Mouse (Mus musculus) ovary, postnatal 14 days (tissue): Measurements from ENCODE around the gene Ppm1a.

Experiments used
- DNase-seq: peaks from one replicate; pipeline ENCODE4 v3.0.0; 2022; ENCODE audit warnings: low spot score

Ppm1a gene

GRCm38 (mm10) chr12:72757086-72757485 lies at the start of gene Ppm1a:
Ppm1a (plus strand) TSS chr12:72757455.
- no peak for DNase-seq

DNA sequence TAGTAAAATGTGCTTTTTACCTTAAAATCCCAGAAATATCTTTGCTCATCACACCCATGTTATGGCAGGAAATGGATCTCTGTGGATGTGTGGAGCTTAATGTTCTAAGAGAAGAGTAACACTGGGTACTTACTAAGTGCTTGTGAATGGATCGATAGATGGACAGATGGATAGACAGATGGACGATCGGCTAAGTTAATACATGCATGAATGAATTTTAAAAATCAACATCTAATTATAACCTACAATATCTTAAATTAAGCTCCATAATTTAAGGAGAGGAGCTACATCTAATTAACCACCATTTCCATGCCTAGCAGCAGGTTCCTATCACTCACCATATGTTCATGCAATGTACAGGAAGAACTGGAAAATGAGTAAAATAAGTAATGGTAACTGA lies 47.3 kb upstream of the Ppm1a start:
- no peak for DNase-seq

- no peak for DNase-seq
These were observed 42.4 kb upstream of the Ppm1a start for GRCm38 (mm10) chr12:72714896-72715295.

DNA sequence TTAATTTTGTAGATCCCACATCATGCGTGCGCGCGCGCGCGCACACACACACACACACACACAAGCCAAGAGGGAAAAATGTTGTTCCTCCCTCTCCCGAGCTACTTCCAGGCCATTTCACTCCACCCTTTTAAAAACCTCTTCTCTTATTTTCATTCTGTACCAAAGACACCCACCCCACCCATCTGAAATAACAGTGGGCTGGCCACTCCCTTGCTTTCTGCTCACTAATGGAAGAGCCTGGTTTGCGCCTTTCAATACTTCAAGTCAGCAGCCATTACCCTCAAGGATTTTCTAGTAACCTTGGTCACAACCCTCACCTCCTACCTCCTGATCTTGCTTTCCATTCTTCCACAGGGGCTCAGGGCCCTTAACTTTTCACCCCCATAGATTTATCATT lies 41.4 kb upstream of the Ppm1a start:
- no peak for DNase-seq

DNA sequence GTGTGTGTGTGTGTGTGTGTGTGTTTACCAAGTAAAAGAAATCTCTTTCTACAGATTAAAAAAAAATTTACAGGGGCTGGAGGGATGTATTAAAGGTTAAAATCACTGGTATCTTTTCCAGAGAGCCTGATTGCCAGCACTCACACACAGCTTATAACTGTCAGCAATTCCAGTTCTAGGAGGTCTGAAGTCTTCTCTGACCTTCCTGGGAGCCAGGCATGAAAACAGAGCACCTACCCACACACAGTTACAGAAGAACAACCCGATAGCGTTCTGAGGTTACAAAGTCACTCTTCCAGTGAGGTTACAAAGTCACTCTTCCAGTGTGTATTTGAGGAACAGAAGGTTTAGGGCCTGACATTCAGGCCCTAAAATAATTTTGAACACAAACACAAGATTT lies 38.2 kb upstream of the Ppm1a start:
- no peak for DNase-seq

- DNase-seq = no peak
These were observed 37.7 kb upstream of the Ppm1a start for GRCm38 (mm10) chr12:72719452-72720087.

- no peak for DNase-seq
These were observed 35.5 kb upstream of the Ppm1a start for GRCm38 (mm10) chr12:72721710-72722109.

GRCm38 (mm10) chr12:72723965-72724364 lies 33.3 kb upstream of the Ppm1a start:
- DNase-seq = peak; percentile 56

- DNase-seq = no peak
These were observed 30.2 kb upstream of the Ppm1a start for GRCm38 (mm10) chr12:72727021-72727420.

DNA sequence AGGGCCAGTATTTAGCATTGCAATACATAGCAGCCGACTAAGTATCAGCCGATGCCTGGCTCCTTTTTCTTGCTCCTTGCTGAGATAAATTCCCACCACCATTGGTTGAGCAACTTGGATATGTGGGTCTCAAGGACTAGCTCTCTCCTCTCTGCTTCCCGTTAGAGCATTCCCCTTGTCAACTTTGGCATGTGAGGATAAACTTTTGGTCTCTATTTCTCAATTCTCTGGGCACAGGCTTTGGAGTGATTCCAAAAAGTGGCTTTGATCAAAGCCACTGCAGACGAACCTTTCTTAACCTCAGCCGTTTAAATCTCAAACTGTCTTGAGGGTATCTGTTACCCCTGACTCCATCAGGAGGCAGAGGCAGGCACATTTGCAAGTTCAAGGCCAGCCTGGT lies 29.6 kb upstream of the Ppm1a start:
- DNase-seq = no peak

DNA sequence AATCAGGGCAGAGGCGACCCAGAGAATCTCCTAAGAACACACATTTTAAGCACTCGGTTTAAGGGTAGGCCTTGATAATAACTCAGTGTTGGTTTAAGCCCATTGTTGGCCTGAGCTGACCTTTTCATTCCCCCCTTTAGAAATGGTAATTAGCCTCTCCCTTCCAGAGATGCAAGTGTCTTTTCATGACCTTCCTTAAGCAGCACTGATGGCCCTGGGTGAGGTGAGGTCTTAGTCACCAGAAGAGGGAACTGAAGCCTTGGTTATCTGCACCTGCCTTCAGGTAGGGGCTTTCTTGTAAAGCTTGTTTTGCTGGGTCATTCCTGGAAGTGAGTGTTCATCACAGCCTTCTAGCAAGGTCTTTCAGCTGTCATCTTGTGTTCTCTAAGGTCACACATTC lies 23.1 kb upstream of the Ppm1a start:
- DNase-seq = no peak

- DNase-seq = no peak
These were observed 16.1 kb upstream of the Ppm1a start for GRCm38 (mm10) chr12:72741176-72741575.

- DNase-seq = no peak
These were observed 12.4 kb upstream of the Ppm1a start for GRCm38 (mm10) chr12:72744803-72745360.

DNA sequence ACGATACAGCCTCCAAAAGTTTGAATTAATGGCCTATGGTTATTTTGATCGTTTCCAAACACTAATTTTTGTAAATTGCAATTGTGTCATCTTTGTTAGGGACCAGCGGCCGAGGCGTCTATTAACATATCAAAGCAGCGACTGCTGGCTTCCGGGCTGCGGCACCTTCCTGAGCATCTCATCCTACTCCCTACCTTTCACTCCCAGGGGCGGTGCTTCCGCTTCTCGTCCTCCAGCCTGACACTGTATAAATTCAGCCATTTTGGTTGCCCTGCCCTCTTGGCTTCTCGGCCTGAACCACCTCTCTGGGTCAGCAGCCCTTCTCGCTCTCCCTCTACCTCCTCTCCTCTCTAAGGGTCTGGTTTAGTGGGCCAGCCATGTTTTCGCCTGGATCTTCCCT lies 11.8 kb upstream of the Ppm1a start:
- DNase-seq = no peak

DNA sequence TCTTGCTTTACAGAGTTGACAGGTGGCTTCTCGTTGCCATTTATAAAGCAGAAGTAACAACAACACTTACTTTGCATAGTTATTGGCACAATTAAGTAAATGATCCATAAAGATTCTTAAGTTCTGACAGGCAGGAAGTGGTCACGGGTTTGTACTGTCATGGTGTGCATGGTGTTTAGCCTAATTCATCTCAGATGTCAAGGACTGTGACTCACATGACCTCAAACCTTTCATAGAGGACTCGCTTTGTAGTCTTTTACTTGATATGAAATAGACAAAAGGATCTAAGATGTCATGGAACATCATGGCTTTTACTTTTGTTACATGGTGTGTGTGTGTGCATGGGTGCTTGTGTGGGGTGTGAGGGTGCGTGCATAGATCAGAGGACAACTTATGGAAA lies 8.9 kb upstream of the Ppm1a start:
- DNase-seq = no peak

- no peak for DNase-seq
These were observed 8.4 kb upstream of the Ppm1a start for GRCm38 (mm10) chr12:72748841-72749240.

- no peak for DNase-seq
These were observed 7.8 kb upstream of the Ppm1a start for GRCm38 (mm10) chr12:72749500-72749899.

- no peak for DNase-seq
These were observed 7.2 kb upstream of the Ppm1a start for GRCm38 (mm10) chr12:72750016-72750415.

DNA sequence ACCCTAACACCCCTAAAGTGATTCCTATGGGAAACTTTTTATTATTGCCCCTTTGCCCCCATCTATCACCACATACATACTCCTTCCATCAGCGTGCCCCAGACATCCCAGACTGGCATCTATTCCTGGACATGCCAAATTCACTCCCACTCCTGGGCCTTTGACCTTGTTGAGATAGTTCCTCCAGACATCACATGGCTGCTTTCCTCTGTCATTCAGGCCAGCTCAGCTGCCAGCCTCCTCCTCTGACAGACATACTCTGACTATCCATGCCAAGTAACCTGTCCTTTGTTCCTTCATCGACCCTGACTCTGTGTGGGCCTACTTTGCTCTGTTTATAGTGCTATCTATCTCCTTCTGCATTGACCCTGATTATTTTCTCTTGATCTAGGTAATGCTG lies 6.6 kb upstream of the Ppm1a start:
- no peak for DNase-seq

- DNase-seq = no peak
These were observed 341 bp downstream of the Ppm1a start for GRCm38 (mm10) chr12:72757596-72757995.

DNA sequence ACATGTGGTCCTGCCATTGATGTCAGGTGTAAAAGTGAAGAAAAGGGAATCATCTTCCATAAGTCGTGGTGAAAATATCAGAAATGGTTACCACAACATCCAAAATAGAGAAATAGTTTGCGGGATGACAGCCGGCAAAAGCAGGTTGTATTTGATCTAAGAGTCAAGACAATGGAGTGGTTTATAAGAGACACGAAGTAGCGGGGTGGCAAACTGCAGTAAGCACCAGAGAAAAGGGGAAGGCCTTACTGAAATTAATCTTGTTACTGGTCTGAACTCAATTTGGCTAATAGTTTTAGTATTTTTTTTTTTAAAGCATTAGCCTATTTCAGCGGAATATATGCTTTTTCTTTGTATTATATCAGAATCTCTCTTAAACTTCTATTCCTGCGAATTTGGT lies 2.7 kb downstream of the Ppm1a start:
- DNase-seq = no peak

GRCm38 (mm10) chr12:72760376-72761229 lies 3.3 kb downstream of the Ppm1a start:
- DNase-seq = peak; percentile 93

DNA sequence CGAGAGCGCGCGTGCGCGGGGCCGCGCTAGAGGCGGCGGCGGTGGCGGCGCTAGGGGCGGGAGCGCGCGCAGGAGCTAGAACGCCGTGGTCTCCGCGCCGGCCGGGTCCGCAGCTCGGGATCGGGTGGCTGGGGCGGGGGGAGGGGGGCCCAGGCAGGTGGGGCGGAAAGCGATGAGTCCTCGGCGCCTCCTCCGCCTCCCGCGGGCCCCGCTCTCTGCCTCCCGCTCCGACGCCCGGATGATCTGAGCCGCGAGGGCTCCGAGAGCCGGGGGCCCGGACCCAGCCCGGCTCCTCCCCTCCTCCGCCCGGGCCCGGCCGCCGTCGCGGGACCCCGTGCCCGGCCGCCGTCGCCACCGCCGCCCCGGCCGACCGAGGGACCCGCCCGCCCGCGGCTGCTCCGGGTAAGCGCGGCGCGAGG lies 4.0 kb downstream of the Ppm1a start:
- no peak for DNase-seq
